Mouse (Mus musculus) ES-E14 (cell line): ENCODE measurements around the gene Tspan2.

ENCODE experiments used
- CHD2 ChIP-seq: IDR thresholded peaks from 2 replicates; pipeline ENCODE4 v1.6.1; 2014; ENCODE audit warnings: mild to moderate bottlenecking, low read depth, low read length, inconsistent platforms
- MAFK ChIP-seq: IDR thresholded peaks from 2 replicates; pipeline ENCODE4 v1.6.1; 2014; ENCODE audit warnings: mild to moderate bottlenecking, low read depth, low read length, inconsistent platforms; ENCODE audit not compliant: insufficient read depth
- ZNF384 ChIP-seq: IDR thresholded peaks from 2 replicates; pipeline ENCODE4 v1.6.1; 2012; ENCODE audit warnings: low read depth, low read length, inconsistent platforms

DNA sequence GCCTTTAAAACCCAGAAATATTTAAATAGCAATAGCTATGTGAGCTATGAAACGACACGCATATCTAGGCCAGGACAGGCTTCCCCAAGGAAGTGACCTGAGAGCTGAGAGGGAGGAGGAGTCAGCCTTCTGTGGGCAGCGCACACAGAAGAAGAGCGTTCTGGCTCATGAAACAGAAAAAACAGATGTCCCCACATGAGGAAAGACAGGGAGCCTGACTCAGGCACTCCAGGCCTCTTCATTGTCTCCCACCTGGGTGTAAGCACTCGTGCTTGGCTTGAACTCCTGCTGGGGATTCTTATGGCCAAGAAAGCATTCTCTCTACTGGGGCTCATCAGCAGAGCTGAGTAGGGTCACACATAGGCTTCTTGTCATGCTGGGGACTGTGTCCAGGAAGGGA lies 10.3 kb downstream of the Tspan2 start:
- TF ChIP-seq MAFK: no peak
- no peak for TF ChIP-seq ZNF384
- no peak for TF ChIP-seq CHD2
